Mouse (Mus musculus): ENCODE results near the gene B2m.
A peak's percentile ranks its signal among the peaks of the same experiment; 100 is the strongest.

B2m gene

DNA sequence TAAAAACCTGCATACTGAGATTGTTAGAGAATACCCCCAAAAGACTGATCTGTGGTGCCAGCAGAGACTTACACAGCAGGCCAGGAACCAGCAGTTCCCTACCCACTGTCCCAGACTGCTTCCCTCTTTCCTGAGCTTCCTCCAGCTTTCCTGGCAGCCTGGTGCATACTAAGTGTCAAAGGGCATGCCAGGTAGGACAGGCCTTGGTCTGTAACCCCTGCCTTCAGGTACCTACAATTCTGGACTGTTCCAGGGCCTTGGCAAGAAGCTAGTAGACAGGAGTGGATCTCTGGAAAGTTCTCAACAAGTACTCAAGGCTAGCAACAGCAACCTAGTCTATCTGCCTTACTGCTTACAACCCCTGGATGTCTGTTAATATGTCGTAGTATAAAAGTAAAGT lies 3.7 kb downstream of the B2m start:
- no peak for DNase-seq

DNA sequence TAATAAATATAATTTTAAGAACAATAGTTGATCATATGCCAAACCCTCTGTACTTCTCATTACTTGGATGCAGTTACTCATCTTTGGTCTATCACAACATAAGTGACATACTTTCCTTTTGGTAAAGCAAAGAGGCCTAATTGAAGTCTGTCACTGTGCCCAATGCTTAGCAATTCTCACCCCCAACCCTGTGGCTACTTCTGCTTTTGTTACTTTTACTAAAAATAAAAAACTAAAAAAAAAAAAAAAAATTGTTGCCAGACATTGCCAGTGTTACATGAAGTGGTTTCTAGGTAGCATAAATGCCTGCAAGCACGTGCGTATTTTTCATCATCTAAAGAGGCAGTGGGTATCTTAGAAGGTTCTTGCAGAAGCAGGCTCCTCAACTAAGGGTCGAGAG lies 5.4 kb downstream of the B2m start:
- no peak for DNase-seq

DNA sequence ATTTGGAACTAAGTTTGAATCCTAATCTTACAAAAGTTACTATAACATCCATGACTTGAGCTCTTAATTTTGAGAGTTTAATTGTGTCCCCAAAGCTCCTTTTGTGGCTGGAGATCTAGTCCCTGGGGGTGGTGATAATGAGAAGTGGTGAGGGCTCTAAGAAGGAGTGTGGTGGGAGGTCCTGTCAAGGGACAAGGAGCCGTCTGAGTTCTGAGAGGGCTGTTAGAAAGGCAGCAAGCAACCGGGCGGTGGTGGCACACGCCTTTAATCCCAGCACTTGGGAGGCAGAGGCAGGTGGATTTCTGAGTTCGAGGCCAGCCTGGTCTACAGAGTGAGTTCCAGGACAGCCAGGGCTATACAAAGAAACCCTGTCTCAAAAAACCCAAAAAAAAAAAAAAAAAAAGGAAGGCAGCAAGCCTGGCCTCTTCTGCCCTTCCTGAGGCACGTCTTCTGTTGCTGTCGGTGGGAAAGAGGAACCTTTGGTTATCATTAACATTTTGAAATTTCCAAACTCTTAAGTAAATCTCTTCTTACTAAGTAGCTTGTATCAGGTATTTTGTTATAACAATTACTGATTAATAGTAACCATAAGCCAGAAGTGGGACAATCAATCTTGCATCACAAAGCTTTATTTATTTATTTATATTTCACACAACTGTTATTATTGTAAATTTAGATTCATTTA lies 6.3 kb downstream of the B2m start:
- no peak for DNase-seq

DNA sequence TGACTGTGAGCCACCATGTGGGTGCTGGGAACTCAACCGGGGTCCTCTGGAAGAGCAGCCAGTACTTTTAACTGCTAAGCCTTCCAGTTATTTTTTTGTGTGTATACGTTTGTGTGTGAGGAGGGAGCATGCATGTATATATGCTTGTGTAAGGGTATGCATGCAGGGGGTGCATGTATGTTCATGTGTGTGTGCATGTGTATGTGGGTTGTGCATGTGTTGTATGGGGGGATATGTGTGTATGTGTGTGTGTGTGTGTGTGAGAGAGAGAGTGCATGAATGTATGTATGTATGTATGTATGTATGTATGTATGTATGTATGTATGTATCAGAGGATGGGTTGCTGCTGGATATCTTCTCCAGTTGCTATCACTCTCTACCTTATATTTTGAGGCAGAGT lies 7.0 kb downstream of the B2m start:
- no peak for DNase-seq

DNA sequence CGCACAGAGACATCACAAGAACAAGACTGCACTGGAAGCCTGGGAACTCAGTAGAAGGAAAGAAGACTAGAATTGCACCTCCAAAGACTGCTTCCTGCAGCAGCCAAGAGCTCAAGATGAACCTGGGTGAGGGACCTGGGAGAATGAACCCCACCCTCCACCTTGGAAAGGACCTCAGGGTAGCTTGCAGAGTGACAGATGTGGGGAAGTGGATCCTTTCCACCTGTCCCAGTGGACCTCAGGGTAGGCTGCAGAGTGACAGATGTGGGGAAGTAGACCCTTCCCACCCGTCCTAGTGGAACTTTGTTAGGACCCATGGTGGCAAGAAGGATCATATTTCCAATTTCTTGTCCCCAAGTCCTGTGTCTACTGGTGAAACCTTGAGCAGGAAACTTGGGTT lies 7.8 kb downstream of the B2m start:
- DNase-seq: no peak

DNA sequence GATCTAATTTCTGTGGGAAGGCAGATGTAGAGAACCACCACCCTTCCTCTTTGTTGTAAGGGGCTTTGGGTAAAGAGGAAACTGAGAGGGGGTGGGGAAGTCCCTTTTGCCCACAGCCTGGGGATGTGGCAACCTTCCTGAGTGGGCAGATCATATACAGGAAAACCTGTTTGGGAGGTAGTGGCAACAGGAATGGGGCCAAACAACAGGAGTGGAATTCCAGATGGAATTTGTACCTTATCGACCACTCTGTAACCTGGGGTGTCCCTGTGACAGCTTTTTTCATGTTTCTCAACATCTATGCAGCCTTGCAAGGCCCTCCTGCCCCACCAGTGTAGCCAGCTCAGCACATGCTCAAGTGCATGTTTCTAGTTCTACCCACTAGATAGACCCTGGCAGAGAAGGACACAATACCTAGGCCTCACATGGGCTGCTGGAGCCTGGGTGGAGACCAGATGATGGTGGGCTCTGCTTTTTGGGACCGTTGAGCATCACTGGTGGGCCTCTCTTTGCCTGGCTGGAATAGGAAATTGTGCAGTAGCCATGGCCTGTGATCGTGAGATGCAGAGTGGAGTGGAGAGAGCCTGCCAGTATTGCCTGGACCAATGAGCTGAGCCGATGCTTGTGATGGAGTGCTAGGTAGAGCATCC lies 8.7 kb downstream of the B2m start:
- no peak for DNase-seq

DNA sequence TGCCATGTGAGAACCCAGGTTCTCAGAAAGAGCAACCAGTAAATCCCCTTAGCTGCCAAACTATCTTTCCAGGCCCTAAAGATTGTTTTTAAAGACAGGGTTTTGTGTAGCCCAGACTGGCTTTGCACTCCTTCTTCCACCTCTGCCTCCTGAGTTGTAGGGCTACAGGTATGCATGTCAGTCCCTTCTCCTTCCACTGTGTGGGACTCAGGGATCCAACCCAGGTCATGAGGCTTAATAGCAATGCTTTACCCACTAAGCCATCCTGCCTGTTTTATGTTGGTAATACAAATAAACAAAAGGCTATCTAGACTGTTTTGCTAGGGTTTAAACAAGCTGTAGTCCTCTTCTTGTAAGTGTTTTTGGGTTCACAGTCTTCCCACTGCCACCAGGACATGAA lies 10.1 kb downstream of the B2m start:
- DNase-seq: no peak

DNA sequence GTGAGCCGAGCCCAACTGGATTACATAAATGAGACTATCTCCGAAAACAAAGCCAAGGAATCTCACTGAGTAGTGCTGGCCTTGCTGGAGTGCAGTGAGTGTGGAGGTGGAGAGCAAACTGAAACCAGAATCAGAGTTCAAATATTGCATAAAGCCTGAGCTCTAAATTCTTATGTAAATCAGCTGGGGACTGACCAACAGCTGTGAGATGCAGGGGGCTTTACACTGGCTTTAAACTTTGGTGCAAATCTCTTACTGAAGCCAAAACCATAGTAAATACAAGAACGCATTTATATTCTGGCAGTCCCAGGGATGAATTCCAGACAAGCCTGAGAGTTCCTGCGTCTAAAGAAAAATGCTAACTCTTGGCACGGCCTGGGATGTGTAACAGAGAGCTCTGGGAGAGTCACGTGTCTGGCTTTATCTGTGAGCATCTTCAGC lies 10.9 kb downstream of the B2m start:
- no peak for DNase-seq

DNA sequence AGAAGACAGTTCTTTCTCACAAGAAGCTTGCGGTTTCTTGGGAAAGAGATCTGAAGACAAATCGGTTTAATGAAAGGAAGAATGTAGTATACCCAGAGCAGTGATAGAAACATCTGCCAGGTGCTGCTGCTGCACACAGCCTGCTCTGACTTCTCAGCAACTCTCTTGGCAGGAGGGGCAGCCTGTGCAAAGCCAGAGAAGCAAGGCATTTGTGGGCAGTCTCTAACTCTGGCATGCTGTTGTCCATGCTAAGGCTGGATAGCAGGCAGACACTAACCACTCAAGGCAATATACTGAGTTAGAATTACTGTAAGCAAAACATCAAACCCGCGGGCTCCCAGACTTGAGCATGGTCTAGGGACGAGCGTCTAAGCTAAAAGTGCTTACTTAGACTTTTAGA lies 12.2 kb downstream of the B2m start:
- DNase-seq: no peak

DNA sequence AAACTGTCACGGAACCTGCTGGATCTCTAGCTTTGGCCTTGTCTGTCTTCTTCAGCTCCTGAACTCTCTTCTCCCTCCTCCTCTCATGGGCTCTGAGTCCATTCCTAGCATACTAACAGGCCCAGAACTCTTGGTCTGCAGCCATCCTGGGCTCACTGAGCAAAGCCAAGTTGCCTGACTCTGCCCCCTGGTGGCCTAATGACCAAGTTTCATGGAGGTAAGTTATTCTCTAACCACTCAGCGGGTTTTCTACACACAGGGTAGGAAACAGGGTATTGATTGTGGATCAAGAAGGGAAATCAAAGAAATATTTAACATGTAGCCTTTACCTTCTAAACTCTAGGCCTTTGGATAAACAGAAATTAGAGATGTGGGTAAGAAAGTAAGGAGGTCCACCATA lies 13.2 kb downstream of the B2m start, which contains the start of gene Trim69:
Gene Trim69, plus strand, starts transcription at position 21 of the 400 bp plus-strand sequence.
- peak; percentile 38 to 57 for DNase-seq

DNA sequence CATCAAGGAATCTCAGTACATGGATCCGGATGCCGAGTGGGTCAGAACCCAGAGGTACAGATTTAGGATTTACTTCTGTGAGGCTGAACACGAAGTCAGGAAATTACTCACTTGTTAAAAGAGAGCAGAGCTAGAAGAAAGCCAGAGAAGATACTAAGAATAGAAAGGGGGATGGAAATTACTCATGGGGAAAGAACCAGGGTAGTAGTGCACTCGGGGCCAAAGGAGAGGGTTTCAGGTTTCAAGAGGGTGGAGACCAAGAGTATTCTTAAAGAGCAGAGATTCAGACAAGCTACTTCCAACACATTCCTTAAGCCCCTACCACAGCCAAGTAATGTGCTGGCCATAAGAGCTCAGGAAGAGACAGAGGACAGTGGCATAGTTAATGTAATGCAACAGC lies 14.1 kb downstream of the B2m start:
- DNase-seq: no peak

DNA sequence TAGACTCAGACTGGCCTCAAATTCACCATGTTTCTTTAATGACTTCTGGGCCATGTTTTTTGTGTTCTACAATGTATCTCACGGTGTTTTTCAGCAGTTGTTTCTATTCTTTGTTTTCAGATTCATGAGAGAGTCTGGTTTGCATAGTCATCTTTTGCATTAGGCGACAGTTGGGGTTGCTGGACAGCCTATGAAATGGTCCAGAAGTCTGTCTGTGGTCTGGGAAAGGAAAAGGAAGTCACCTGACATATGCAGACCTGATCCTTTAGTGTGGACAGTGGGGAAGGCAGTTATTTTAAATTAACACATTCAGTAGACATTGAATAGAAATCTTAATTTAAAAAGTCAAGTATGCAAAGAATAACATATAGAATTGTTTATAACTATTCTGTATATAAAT lies 15.0 kb downstream of the B2m start:
- no peak for DNase-seq

DNA sequence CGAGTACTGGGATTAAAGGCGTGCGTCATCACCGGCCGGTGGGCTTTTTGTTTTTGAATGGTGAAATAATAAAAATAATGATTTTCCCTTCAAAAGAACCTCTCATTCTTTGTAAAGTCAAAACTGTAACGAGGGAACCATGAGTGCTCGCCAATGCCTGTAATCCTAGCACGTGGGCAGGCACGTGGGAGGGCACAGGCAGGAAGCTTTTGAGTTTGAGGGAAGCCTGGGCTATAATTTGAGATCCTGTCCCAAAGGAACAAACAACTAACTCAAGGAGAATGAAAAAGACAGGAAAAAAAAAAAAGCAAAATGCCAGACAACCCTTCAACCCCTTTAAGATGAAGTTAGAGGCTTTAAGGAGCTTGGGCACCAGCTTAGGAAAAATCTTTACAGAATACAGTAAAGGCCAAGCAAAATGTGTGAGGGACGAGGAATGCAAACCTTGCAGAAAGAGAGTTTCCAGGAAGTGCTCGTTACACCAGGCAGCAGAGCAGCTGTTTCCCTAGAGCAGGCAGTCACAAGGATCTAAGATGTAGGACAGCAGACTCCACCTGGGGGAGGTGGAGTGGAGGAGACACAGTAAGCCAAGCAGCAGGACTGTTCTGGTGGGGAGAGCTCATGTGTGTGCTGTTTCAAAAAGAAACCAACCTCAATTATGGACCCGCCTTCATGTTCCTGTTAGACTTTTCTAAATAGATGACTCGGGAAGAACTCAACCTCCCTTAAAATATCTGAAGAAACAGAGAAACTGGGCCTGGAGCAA lies 16.1 kb downstream of the B2m start:
- no peak for DNase-seq

DNA sequence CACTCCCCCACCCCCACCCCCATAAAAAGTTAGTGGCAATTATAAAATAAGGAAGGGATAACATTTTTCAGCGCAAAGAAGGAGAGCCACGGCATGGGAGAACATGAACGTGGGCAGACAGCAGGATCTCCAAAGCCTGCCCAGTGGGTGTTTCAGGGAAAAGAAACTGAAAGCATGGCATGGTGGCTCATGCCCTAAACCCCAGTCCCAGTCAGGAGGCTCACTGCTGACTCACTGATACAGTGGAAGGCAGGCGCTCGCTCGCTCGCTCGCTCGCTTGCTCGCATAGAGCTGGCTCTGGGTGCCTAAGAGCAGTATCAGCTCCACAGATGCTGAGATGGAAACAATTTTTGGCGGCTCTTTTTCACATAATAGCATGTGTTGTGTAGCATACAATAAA lies 16.8 kb downstream of the B2m start:
- DNase-seq: no peak

DNA sequence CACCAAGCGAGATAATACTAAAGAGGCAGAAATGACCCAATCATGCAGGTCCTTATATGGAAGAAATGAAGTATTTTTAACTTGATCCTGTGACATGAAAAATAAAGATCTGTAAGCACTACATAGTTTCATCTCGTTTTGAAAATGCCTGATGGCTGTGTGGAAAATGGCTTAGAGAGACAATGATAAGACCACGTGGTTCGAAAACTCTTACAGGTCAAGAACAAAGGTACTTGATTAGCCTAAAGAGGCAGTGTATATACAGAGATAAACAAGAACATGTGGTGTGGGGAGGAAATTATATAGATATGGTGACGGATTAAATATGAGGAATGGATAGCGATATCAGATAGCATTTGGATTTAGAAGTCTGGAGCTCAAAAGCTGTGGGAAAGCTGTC lies 23.8 kb downstream of the B2m start:
- DNase-seq: no peak

DNA sequence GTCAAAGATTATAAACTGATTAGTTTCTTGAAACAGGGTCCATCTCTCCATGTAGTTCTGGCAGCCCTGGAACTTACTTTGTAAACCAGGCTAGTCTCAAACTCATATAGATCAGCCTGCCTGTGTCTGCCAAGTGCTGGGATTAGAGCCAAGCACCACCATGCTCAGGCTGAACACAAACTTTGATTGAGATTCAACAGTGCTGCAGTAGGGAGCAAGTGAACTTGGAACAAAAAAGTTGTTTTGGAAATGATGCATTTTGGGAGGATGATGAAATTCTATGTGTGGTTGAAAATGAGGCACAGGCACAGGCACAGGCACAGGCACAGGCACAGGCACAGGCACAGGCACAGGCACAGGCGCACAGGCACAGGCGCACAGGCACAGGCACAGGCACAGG lies 24.7 kb downstream of the B2m start:
- no peak for DNase-seq

DNA sequence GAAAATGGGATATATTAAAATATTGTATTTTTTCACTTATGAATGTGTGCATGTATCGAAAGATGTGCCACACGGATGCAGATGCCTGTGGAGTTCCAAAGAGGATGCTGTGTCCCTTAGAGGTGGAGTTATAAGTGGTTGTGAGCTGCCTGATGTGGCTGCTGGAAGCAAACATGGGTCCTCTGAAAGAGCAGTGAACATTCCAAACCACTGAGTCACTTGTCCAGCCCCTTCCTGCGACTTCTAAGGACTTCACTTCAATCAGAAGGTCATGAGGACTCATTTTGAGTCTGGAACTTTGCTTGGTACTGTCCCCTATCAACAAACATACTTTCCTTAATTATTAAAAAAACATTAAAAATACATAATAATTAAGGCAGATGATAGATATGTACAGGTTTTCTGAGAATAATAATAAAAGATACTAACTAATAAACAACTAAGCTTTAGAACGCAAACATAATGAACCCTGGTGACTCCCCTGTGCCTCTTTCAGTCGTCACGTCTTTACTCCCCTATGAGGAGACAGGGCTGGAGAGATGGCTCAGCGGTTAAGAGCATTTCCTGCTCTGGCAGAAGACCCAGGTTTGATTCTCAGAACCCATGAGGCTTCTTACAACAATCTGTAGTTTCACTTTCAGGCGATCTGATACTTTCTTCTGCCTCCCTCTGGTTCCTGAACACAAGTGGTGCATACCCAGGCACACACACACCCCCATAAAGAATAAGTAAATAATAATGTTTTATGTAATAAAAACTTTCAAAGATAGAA lies 32.8 kb downstream of the B2m start:
- DNase-seq: peak in 1 of 2 experiments; percentile 23

DNA sequence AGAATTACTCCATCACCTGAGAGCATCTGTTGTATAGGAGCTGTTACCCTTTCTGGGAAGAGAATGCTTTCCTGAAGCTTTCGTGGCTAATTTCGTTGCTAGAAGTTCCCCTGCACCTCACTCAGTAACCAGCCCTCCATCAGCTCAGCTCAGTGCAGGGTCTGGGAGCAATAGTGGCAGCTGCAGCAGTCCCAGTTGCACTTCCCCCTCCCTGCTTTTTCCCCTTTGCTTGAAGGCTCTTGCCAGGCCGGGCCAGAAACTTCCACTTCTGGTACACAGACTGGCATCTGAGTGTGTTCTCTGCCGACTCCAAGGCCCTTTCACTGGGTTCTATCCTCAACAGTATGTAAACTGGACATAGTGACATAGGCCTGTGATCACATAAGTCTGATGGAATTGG lies 37.6 kb downstream of the B2m start:
- no peak for DNase-seq

DNA sequence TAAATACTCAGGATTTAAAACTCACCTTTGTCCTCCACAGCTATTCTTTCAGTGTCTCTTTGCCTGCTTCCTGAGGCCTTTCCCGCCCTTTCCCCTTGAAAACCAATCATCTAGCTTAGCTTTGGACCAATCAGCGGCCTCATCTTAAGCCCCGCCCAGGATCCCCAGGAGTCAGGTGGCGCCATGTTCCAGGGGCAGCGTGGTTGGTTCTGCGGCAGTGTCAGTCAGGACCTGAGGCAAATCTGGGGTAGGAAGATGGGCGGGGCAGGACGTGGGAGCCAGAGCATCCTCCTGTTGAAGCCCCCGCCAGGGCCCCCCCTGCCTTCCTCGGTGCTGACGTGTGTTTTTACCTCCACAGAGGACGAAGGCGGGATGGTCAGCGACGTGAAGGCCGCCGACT lies 38.6 kb downstream of the B2m start, which contains the start of the genes Patl2 and Terb2:
Gene Patl2, minus strand, starts transcription at position 84 of the 400 bp plus-strand sequence.
Gene Terb2, plus strand, starts transcription at position 167 of the 400 bp plus-strand sequence.
- DNase-seq: no peak

DNA sequence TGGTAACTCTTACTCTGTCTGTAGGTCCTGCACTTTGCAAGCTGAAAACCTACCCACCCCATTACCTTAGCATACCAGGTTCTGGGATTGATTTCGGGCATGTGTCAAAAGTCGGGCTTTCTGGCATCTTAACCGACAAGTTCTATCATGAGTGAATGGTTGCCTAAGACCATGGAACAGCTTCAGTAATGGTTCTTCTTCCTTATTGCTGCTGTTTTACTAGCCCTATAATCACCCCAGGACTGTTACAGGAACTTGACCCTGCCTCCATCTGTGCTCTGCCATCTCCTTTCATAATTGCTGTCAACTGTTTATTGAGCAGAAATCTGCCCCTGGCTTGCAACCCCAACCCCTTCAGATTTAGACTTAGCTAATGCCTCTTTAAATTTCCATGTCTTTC lies 39.3 kb downstream of the B2m start:
- no peak for DNase-seq

DNA sequence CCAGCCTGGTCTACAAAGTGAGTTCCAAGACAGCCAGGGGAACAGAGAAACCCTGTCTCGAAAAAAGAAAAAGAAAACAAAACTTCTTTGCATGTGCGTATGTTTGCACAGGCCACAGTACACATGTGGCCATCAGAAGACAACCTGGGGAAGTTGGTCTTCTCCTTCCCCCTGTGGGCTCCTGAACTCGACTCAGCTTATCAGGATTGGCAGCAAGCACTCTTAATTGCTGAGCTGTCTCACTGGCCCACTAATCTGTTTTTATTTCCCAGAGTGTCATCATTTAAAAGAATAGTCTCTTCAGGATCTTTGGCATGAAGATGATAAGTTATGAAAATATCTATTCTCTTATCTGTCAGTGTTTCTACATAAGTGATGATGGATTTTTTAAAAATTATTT lies 44.4 kb downstream of the B2m start:
- no peak for DNase-seq

DNA sequence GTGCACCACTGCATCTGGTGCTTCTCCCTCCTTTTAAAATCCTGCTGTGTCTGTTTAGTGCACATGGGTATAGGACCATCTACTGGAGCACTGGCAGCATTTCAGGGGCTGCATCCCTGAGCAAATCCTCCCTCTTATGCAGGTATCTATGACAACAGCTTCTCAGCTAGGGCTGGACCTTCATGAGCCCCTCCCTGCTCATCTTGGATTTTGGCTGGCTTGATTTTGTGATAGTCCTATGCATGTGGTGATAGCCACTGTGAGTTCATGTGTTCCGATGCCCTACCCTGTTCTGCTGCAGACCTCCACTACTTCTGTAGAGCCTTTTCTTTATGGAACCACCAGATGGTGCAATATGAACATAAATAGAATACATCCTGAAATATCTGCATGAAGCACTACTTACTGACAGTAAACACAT lies 47.0 kb downstream of the B2m start:
- no peak for DNase-seq

DNA sequence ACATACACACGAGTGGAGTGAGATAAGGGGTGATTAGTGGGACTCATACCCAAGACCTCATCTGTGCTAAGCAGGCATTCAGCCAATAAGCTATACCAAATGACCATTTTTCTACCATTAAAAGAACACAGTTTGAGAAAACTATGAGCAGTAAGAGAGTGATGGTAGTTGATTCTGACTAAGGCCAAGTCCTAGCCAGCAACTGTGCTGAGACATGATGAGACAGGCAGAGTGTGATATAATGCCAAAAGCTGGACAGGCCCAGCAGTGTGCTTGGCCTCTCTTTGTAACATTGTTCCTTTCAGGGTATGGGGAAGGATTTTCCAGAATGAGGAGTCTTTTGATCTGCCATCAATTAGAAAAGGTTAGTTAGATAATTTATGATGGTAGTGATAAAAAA lies 54.0 kb downstream of the B2m start:
- no peak for DNase-seq

Data from thymus, adult 18-20 months (tissue).